Mouse (Mus musculus) testis, adult 2 months (tissue): ENCODE measurements around the gene Mllt3.

Experiments
- CTCF ChIP-seq: fragments of 200-500 bp; IDR thresholded peaks from 2 replicates; pipeline ENCODE4 v1.5.1; 2012; ENCODE audit warnings: low read depth, mild to moderate bottlenecking, inconsistent platforms, low read length, moderate library complexity; ENCODE audit not compliant: control insufficient read depth, insufficient read depth, insufficient replicate concordance
- POLR2A ChIP-seq: fragments of 200-500 bp; IDR thresholded peaks from 2 replicates; pipeline ENCODE4 v1.6.1; 2012; ENCODE audit warnings: low read depth, mild to moderate bottlenecking, inconsistent platforms, low read length, moderate library complexity; ENCODE audit not compliant: control insufficient read depth

GRCm38 (mm10) chr4:87883225-87883875, 149.8 kb downstream of the Mllt3 start:
- TF ChIP-seq POLR2A = no peak
- no peak for TF ChIP-seq CTCF
